Mouse (Mus musculus): ENCODE measurements at regions not wholly inside any gene's neighbourhood (a gene's known extent, or its start where the extent isn't known, plus 50 kb on each side); places are given as distances from the start of the nearest gene placed in this dataset.

GRCm38 (mm10) chr1:75834361-75834760 lies 288.3 kb downstream of the Slc4a3 start:
- DNase-seq (ENCODE audit: low read depth): no peak

DNA sequence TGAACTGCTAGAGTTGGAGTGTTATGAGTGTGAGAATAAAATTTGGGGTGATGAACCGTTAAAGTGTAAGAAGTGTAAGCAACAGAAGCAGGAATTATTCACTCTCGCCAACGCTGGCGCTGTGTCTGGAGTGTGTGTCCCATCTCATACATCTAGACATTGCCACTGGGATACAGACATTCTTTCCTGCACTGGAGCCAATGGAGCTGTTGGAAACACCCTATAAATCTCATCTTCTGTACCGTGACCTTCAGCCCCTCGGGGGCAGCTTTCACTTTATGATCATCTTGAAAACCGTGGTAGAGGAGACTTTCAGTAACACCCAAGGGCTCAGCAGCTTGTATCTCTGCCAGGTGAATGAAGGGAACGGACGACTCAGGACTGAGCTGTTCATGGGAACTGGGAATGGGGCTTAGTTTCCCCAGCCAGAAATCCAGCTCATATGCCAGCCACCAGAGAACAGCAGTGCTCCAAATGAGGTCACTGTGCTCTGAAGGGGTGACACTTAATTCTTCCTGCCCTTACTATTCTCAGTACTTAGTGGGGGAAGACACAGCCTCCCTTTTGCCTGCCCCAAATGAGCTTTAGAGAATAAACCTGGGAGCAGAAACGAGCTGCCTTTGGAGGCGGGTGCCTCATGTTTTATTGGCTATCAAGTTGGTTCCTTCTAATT lies 293.6 kb downstream of the Slc4a3 start:
- DNase-seq (ENCODE audit: low read depth): no peak

DNA sequence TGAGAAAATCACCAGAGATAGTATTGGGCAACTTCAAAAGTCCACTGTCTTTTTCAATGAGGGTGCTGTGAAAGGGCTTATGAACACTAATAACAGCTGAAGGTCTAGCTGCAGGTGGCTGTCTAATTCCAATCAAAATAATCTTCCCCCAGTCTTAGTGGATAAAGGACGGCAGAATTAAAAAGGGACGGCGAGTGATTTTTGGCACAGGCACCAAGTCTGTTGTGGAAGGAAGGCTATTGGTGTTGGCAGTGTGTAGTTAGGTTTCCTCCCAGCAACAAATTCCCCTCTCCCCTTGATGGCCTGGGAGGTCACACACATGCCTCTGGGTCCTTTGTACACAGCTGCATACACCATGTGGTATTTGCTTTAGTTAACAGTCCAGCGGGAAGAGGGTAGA lies 296.3 kb downstream of the Slc4a3 start:
- no peak for DNase-seq (ENCODE audit: low read depth)

DNA sequence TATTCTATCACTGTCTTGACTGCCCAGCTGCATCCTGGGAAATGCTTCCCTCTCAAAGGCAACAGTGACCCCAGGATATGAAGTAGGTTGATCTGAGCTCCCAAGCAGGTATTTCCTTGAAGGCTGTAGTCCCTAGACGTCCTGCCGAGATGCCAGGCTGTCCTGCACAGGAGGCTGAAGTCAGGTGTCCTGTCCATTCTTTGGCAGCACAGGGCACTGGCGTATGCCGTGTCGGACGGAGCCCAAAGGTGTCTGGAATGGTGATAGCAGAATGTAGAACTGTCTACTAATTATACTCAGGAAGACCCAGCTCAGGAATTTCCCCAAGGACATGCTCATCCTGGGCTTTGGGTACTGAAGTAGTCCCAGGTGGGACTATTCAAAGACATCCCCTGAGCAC lies 297.3 kb downstream of the Slc4a3 start:
- no peak for DNase-seq (ENCODE audit: low read depth)

DNA sequence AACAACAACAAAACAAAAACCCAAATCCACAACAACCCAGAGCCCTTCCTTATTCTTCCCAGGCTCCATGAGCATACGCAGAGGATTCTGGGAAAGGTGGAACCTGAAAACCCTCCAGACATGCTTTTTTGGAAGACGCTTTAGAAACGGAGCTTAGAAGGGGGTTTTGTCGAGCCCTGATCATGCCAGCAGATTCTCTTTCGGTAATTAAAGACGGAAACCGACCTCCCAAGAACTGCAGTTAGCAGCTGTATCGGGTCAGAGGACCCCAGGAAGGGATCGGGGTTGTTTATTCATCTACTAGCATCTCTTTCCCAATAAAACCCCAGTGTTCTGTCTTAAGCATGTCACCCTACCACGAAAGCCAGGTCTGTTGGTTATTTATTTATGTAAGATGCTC lies 298.1 kb downstream of the Slc4a3 start:
- no peak for DNase-seq (ENCODE audit: low read depth)

DNA sequence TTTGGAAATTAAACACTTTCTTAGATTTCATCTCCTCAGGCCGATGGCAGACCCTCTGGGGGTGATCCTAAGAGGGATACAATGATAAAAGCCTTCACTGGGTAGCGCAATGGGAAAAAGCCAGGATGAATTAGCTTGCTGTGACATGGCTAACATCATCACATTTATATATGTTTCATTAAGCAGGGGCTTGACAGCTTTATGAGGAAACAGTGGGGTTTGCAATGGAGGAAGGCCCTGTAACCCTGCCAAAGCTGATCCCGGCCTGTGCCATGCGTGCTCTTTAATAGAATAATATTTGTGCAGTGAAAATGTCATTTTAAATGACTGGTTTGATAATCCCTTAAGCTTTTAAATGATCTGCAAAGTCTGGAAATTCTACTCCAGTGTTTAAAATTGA lies 298.5 kb downstream of the Slc4a3 start:
- no peak for DNase-seq (ENCODE audit: low read depth)

- no peak for DNase-seq (ENCODE audit: low read depth)
Measured at GRCm38 (mm10) chr1:75844981-75845380, 298.9 kb downstream of the Slc4a3 start.

- DNase-seq (ENCODE audit: low read depth): no peak
Measured at GRCm38 (mm10) chr1:75845771-75846535, 299.9 kb downstream of the Slc4a3 start.

DNA sequence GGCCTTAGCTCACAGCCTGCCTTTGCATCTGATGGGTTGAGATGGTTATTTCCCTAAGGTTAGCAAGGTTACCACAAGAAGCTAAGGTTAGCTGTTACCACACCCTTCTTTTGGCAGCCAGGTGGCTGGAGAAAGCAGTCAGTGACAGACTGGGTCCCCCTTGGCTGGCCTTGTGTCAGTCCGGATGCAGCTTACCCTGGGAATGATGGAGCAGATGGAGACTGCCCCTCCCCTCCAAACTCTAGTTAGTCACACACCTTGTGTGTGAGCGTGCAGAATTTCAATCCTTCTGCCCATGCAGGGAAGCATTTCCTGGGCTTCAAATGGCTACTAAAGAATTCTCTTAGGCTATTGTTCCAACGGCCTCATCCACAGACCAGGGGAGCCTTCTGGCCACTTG lies 301.6 kb downstream of the Slc4a3 start:
- no peak for DNase-seq (ENCODE audit: low read depth)

- no peak for DNase-seq (ENCODE audit: low read depth)
Measured at GRCm38 (mm10) chr1:75848436-75848835, 302.4 kb downstream of the Slc4a3 start.

DNA sequence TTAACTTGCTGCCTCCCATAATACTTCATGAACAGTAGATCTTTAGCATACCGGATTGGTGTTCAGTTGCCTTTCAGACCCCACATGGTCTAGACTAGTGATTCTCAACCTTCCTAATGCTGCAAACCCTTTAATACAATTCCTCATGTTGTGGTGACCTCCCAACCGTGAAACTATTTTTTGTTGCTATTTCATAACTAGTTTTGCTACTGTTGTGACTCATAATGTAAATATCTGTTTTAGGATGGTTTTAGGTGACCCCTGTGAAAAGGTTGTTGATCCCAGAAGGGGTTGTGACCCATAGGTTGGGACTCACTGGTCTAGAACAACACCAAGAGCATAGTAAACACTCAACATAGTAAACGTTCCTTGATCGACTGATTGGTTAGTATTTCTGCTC lies 304.1 kb downstream of the Slc4a3 start:
- DNase-seq (ENCODE audit: low read depth): no peak

DNA sequence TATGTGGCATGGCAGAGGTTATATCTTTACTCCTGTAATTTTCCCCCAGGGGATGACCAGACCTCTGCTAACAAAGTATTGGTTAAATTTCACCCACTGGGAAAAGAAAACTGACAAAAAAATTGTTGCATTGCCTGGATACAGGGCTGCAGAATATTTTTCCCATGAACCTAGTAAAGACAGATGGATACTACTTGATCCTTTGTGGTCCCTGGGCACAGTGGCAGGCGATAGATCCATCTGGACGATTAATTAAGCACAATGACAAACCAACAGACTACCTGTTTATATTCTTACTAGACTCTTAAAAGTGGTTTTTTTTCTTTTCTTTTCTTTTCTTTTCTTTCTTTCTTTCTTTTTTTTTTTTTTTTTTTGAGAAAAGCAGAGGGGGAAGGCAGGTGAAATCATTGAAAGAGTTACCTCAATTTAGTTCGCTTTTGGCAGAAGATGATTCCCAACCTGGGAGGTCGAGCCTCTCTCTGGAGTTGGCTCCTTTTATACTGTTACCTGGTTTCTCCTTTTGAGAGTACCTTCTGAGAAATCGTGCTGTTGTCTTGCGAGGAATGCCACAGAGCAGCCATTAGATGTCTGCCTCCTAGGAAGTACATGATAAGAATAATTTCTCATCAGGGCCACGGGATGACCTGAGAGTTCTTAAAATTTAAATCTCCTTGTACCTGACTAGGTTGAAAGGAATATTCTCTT lies 312.6 kb downstream of the Slc4a3 start:
- no peak for DNase-seq (ENCODE audit: low read depth)

- no peak for DNase-seq (ENCODE audit: low read depth)
Measured at GRCm38 (mm10) chr1:75862757-75863156, 316.7 kb downstream of the Slc4a3 start.

DNA sequence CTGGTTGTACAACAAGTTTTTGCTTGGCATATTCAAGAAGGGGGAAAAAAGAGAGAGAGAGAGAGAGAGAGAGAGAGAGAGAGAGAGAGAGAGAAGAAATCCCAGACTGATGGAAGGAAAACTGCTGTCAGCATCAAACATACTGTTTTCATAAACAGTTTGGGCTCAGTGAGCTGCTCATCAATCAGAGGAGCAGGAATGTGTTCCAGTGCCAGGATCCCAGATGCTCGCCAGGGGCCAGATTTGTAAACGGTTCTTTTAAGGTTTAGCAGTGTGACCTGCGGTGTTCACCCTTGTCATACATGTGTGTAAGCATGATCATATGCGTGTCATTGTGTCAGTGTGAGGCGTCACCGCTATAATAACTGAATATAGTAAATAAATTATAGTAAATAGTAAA lies 320.5 kb downstream of the Slc4a3 start:
- DNase-seq (ENCODE audit: low read depth): no peak

- DNase-seq (ENCODE audit: low read depth): no peak
Measured at GRCm38 (mm10) chr1:75869414-75869813, 323.3 kb downstream of the Slc4a3 start.

DNA sequence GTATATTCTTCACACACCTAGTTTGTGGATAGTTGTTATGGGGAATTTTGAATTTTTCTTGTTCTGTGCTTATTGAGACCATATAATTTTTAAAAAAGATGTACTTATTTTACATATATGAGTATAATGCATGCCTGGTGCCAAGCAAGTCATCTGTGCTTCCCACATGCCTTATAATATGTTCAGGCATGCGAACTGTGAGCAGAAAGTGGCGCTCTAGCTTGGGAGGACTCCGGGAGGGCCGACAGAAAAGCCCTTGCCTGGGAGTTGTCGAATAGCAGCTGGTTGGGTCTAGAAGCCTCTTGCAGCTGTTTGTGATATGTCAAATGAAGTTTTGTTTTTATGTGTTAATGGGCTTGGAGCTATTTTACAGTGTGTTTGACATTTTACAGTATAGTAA lies 323.8 kb downstream of the Slc4a3 start:
- no peak for DNase-seq (ENCODE audit: low read depth)

DNA sequence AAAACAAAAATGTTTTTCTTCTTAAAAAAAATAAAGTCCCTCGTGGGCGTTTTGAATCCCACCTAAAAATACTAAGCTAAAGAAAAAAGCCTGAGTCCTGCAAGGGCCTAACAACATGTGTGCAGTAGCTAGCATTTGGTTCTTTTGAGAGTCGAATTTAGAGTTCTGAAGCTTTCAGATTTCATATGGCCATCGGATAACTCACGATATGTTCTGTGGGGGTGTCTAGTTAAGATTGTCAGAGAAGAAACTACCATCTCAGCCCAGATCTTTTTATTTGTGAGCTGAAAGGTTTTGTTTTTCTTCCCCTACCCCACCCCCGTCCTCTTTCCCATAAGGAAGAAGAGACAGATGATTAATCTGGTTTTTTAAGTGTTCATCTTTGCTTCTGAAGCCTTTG lies 327.8 kb downstream of the Slc4a3 start:
- DNase-seq (ENCODE audit: low read depth): no peak

GRCm38 (mm10) chr1:75877209-75877608 lies 331.1 kb downstream of the Slc4a3 start:
- DNase-seq (ENCODE audit: low read depth): no peak

- no peak for DNase-seq (ENCODE audit: low read depth)
Measured at GRCm38 (mm10) chr1:75885632-75886031, 339.6 kb downstream of the Slc4a3 start.

DNA sequence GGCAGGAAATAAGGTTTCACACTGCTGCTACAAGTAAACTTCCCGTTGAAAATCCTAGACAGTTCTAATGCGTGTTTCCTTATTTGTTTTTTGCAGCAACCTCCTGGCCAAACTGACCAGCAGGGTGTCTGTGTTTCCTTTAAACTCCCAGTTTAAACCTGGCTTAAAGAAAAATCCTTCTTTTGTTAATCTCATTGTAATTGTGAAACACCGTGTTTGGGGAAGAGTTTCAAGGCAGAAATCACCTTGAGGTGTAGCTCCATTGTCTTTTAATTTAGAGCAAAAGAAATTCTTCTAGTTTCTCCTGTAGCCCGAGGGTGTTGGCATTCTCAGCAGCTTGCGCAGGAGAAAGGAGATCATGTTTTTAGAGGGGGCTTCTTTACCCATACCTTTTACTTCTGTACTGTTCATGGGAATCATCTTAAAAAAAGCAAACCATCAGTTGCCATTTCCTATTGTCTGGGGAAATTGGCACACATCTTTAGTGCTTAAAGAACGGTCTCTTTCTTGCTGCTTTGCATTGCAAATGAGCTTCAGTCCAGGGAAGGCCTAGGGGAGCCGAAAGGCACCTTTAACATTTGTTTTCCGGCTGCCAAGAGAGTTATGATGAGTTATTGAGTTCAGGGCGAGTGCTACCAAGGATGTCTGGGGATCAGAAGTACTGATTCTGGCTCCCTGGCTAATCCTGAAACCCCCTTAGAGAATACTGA lies 342.6 kb downstream of the Slc4a3 start:
- DNase-seq (ENCODE audit: low read depth): no peak

- DNase-seq (ENCODE audit: low read depth): no peak
Measured at GRCm38 (mm10) chr1:75889847-75890591, 344.0 kb downstream of the Slc4a3 start.

Data from naive thymus-derived CD4-positive, alpha-beta T cell, adult 2 months (primary cell).